Mouse (Mus musculus): Measurements from ENCODE around the gene Hccs. TPM values are rescaled to one million over a fixed set of nuclear protein-coding genes. Genes with fewer than 3 reads are reported as not detected.

Gene Hccs
- polyA plus RNA-seq, 1 experiment = 0.11 TPM

- Histone ChIP-seq H3K4me3 (replicated peaks) (no peak overlapping the region), H3K27me3 (ENCODE audit: control insufficient read depth) (no peaks in the 10 kb centered on the region), H3K9me3 (ENCODE audit: control insufficient read depth, low read length) (no peaks in the 10 kb centered on the region), H3K36me3 (ENCODE audit: control insufficient read depth) (peaks cover 8% of the 10 kb centered on the region; the same call in 1 of the 2 replicates), H3K4me1 (ENCODE audit: control insufficient read depth) (no peaks in the 10 kb centered on the region)
- TF ChIP-seq TAL1 (IDR thresholded peaks at IDR 0.05; ENCODE audit: low read length) = no peak
- TF ChIP-seq GATA1 (IDR thresholded peaks at IDR 0.05; ENCODE audit: low read length) = no peak
Observed at GRCm38 (mm10) chrX:169303945-169304344, 16.2 kb downstream of the Hccs start.

DNA sequence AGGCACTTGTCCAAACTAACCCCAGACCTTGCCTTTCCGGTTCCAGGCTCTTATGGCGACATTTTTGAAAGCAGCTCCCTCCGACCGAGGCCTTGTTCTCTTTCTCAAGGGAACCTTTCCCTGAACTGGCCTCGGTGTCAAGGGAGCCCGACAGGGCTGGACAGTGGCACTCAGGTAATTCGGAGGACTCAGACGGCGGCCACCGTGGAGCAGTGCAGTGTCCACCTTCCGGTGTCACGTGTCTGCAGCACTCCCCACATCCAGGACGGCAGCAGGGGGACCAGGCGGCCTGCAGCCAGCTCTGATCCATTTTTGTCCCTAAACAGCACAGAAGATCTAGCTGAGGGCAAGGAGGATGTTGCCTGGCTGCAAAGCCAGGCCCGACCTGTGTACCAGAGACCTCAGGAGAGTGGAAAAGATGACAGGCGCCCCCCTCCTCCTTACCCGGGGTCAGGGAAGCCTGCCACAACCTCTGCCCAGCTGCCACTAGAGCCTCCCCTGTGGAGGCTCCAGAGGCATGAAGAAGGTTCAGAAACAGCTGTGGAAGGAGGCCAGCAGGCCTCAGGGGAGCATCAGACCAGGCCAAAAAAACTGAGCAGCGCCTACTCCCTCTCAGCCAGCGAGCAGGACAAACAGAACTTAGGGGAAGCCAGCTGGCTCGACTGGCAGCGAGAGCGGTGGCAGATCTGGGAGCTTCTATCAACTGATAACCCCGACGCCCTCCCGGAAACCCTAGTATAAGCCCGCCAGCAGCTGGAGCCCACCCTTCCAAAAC lies 17.7 kb downstream of the Hccs start:
- Histone ChIP-seq H3K4me3 (replicated peaks) (no peak overlapping the region), H3K9me3 (ENCODE audit: control insufficient read depth, low read length) (no peaks in the 10 kb centered on the region), H3K36me3 (ENCODE audit: control insufficient read depth) (peaks cover 5% of the 10 kb centered on the region; the same call in 1 of the 2 replicates), H3K4me1 (ENCODE audit: control insufficient read depth) (no peaks in the 10 kb centered on the region), H3K27me3 (ENCODE audit: control insufficient read depth) (no peaks in the 10 kb centered on the region)
- TF ChIP-seq TAL1 (IDR thresholded peaks at IDR 0.05; ENCODE audit: low read length) (no peak), GATA1 (IDR thresholded peaks at IDR 0.05; ENCODE audit: low read length) (no peak)

DNA sequence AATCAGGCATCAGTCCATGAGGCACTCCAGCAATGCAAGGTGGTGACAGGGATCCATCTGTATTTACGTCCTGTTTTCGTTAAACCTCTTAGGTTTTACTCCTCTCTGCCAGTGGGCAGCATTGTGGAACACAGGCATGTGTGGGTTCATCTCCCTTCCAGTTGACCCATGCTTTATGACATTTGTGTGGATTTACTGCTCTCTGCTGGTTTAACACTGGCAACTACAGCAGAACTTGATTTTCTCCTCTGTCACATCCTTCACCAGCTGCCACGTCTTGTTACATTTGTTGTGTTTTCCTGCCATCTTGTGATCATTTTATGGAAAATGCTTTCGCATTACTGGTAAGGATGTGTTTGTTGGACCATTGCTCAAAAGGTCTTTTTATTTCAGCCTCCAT lies 20.6 kb downstream of the Hccs start:
- Histone ChIP-seq H3K36me3 (ENCODE audit: control insufficient read depth) (no peaks in the 10 kb centered on the region), H3K9me3 (ENCODE audit: control insufficient read depth, low read length) (no peaks in the 10 kb centered on the region)

GRCm38 (mm10) chrX:169263433-169264172 lies 56.6 kb downstream of the Hccs start:
- no peaks in the 10 kb centered on the region for H3K27me3 ChIP-seq (ENCODE audit: control insufficient read depth)
- no peaks in the 10 kb centered on the region for H3K36me3 ChIP-seq (ENCODE audit: control insufficient read depth)
- no peaks in the 10 kb centered on the region for H3K4me1 ChIP-seq (ENCODE audit: control insufficient read depth)
- TF ChIP-seq TAL1 (IDR thresholded peaks at IDR 0.05; ENCODE audit: low read length) (no peak), GATA1 (IDR thresholded peaks at IDR 0.05; ENCODE audit: low read length) (no peak)
- H3K4me3 ChIP-seq (replicated peaks) = no peak overlapping the region
- H3K9me3 ChIP-seq (ENCODE audit: control insufficient read depth, low read length) = no peaks in the 10 kb centered on the region

More for the DNA sequence above, 20.6 kb downstream of the Hccs start:
- H3K27me3 ChIP-seq (ENCODE audit: control insufficient read depth) = no peaks in the 10 kb centered on the region
- no peak for TF ChIP-seq TAL1 (IDR thresholded peaks at IDR 0.05; ENCODE audit: low read length)
- TF ChIP-seq GATA1 (IDR thresholded peaks at IDR 0.05; ENCODE audit: low read length) = no peak
- no peaks in the 10 kb centered on the region for H3K4me1 ChIP-seq (ENCODE audit: control insufficient read depth)
- H3K4me3 ChIP-seq (replicated peaks) = no peak overlapping the region

DNA sequence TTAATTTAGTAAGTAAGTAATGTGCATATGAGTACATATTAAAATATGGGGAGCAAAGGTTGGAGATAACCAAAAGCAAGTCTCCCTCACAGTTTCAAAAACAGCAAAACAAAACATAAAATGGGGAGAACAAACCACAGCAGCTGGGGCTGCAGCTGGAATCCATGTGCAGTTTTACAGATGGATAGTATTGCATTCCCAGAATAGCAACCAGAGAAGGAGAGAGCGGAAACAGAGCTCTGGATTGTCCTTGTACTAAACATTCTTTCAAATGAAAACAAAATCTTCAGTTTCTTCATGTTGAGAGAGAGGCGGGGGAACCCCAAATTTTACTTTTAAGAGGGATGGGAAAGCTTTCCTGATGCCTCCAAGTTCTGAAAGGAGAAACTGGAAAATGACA lies 58.0 kb downstream of the Hccs start:
- H3K9me3 ChIP-seq (ENCODE audit: control insufficient read depth, low read length) = no peaks in the 10 kb centered on the region
- no peak overlapping the region for H3K4me3 ChIP-seq (replicated peaks)
- H3K4me1 ChIP-seq (ENCODE audit: control insufficient read depth) = no peaks in the 10 kb centered on the region
- H3K27me3 ChIP-seq (ENCODE audit: control insufficient read depth) = no peaks in the 10 kb centered on the region
- H3K36me3 ChIP-seq (ENCODE audit: control insufficient read depth) = no peaks in the 10 kb centered on the region
- TF ChIP-seq TAL1 (IDR thresholded peaks at IDR 0.05; ENCODE audit: low read length) (no peak), GATA1 (IDR thresholded peaks at IDR 0.05; ENCODE audit: low read length) (no peak)

GRCm38 (mm10) chrX:169261034-169261433 lies 59.1 kb downstream of the Hccs start:
- Histone ChIP-seq H3K4me3 (replicated peaks) (no peak overlapping the region), H3K36me3 (ENCODE audit: control insufficient read depth) (no peaks in the 10 kb centered on the region), H3K4me1 (ENCODE audit: control insufficient read depth) (no peaks in the 10 kb centered on the region), H3K9me3 (ENCODE audit: control insufficient read depth, low read length) (no peaks in the 10 kb centered on the region), H3K27me3 (ENCODE audit: control insufficient read depth) (no peaks in the 10 kb centered on the region)
- TF ChIP-seq GATA1 (IDR thresholded peaks at IDR 0.05; ENCODE audit: low read length) = no peak
- no peak for TF ChIP-seq TAL1 (IDR thresholded peaks at IDR 0.05; ENCODE audit: low read length)

DNA sequence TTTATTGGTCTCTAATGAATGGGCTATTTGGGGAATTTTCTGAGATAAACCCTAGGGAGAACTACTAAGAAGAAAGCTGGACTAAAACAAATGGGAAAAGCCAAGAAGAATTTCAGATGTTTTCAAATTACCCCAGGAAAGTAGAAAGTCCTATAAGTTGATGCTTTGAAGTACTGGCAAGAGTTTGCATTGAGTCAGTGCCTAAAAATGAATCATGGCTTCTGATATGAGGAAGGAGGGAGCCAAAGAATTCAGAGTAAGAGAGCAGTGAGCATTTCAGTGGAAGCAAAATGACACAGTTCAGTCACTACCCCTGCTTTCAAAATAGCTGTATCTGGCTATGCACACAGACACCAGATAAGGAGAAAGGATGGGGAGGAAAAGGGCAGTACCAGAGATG lies 63.4 kb downstream of the Hccs start:
- H3K36me3 ChIP-seq (ENCODE audit: control insufficient read depth) = no peaks in the 10 kb centered on the region
- H3K9me3 ChIP-seq (ENCODE audit: control insufficient read depth, low read length) = no peaks in the 10 kb centered on the region
- no peak for TF ChIP-seq TAL1 (IDR thresholded peaks at IDR 0.05; ENCODE audit: low read length)
- TF ChIP-seq GATA1 (IDR thresholded peaks at IDR 0.05; ENCODE audit: low read length) = no peak
- no peaks in the 10 kb centered on the region for H3K27me3 ChIP-seq (ENCODE audit: control insufficient read depth)
- H3K4me1 ChIP-seq (ENCODE audit: control insufficient read depth) = no peaks in the 10 kb centered on the region
- H3K4me3 ChIP-seq (replicated peaks) = no peak overlapping the region

DNA sequence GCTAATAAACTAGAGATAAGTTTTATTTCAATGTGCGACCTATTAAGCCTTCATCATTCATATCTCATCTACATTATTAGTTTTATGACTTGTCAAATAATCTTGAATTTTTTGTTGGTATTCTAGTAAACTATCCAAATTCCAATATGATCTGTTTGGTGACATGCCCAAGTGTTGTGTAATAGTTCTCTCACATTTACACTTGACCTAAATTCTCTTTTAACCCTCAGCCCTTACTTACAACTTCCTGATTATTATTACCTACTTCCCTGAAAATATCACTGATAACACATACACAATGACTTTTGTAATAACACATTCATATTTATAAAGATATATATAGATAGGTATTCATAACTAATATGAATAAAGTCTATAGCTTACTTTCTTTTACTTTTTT lies 64.3 kb downstream of the Hccs start:
- Histone ChIP-seq H3K4me1 (ENCODE audit: control insufficient read depth) (no peaks in the 10 kb centered on the region), H3K36me3 (ENCODE audit: control insufficient read depth) (no peaks in the 10 kb centered on the region), H3K4me3 (replicated peaks) (no peak overlapping the region), H3K27me3 (ENCODE audit: control insufficient read depth) (no peaks in the 10 kb centered on the region), H3K9me3 (ENCODE audit: control insufficient read depth, low read length) (no peaks in the 10 kb centered on the region)
- TF ChIP-seq GATA1 (IDR thresholded peaks at IDR 0.05; ENCODE audit: low read length) = no peak
- no peak for TF ChIP-seq TAL1 (IDR thresholded peaks at IDR 0.05; ENCODE audit: low read length)

DNA sequence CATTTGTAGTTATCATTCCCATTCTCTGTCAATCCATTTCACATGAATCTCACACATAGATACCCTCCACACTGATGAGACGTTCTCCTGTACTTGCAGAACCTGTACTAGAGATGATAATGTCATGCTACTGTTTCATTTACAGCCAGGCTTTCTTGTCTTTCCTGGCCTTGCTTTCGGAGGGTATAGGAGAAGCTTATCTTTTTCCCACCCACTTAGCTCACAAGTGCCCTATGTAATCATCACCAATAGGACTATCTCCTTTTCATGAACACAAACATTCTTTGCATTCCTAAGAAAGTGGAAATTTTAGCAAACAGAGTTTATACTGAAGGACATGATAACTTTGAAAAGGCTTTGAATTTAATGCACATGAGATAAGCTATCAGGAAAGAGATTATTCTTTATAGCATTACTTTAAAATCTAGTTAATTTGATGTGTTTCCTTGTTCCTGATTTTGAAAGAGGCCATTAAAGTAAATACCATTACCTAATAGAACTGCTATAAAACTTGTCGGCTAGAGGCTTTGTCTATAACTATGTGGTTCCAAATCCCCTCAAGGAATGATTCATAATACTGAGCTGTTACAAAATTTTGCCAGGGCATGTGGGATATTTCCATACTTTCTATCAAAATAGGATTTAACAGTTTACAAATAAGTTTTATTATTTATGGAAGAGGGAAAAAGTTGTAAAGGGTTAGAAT lies 97.7 kb downstream of the Hccs start:
- no peaks in the 10 kb centered on the region for H3K9me3 ChIP-seq (ENCODE audit: control insufficient read depth, low read length)
- no peak for TF ChIP-seq GATA1 (IDR thresholded peaks at IDR 0.05; ENCODE audit: low read length)
- TF ChIP-seq TAL1 (IDR thresholded peaks at IDR 0.05; ENCODE audit: low read length) = no peak
- H3K4me1 ChIP-seq (ENCODE audit: control insufficient read depth) = peaks cover 2% of the 10 kb centered on the region; the same call in 1 of the 2 replicates
- no peaks in the 10 kb centered on the region for H3K36me3 ChIP-seq (ENCODE audit: control insufficient read depth)
- no peak overlapping the region for H3K4me3 ChIP-seq (replicated peaks)
- no peaks in the 10 kb centered on the region for H3K27me3 ChIP-seq (ENCODE audit: control insufficient read depth)

All from erythroblast, embryonic 14.5 days (primary cell).